In the genomic region with DNA sequence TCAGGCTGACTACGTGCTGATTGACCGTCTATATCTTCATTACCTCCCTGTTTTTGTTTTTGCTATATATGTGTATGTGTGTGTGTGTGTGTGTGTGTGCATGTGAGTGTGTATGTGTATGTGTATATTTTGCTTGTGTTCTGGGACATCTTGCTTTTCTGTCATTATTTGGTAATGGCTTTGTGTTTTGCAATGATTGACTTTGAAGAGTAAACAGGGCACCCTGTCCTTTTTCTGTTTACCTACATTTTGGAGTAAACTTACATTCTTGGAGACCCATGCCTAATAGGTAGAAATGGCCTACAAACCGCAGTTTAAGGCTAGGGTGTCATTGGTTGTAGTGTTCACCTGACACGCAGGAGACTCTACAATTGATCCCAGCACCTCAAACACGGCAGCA, we compare ENCODE assay signal across 6 mouse cellular contexts.
"Had no signal": no experiment of that assay in that cellular context is flagged by ENCODE, and none has a peak within 500 bp of the region (broad histone marks: within the 10 kb centered on the region; RNA-seq: fewer than 3 reads in every experiment).

No protein-coding gene starts in this region.

- H3K9me3 ChIP-seq: limb, embryonic 13.5 days; liver, embryonic 13.5 days; midbrain, embryonic 10.5 days; neural tube, embryonic 12.5 days had no signal

- H3K27me3 ChIP-seq: limb, embryonic 13.5 days; liver, embryonic 13.5 days; neural tube, embryonic 12.5 days had no signal

- H3K27ac ChIP-seq: layer of hippocampus, adult 2 months; liver, embryonic 13.5 days; midbrain, embryonic 10.5 days; neural tube, embryonic 12.5 days had no signal

- H3K4me1 ChIP-seq: liver, embryonic 13.5 days; midbrain, embryonic 10.5 days had no signal

- H3K36me3 ChIP-seq: limb, embryonic 13.5 days; liver, embryonic 13.5 days; midbrain, embryonic 10.5 days; neural tube, embryonic 12.5 days had no signal

- H3K4me3 ChIP-seq: layer of hippocampus, adult 2 months; limb, embryonic 13.5 days; liver, embryonic 13.5 days; midbrain, embryonic 10.5 days; neural tube, embryonic 12.5 days had no signal

- H3K4me2 ChIP-seq: limb, embryonic 13.5 days; liver, embryonic 13.5 days; neural tube, embryonic 12.5 days had no signal

- H3K9ac ChIP-seq: limb, embryonic 13.5 days; liver, embryonic 13.5 days; neural tube, embryonic 12.5 days had no signal

- ATAC-seq: lung, postnatal 0 days had no signal
